Mouse (Mus musculus): ENCODE results near the gene Ttc27.
"Not testable (repeated sequence)": the region's sequence is repeated elsewhere in the genome, so short reads cannot be mapped to it uniquely, and the experiment has no call there.

The Ttc27 gene

DNA sequence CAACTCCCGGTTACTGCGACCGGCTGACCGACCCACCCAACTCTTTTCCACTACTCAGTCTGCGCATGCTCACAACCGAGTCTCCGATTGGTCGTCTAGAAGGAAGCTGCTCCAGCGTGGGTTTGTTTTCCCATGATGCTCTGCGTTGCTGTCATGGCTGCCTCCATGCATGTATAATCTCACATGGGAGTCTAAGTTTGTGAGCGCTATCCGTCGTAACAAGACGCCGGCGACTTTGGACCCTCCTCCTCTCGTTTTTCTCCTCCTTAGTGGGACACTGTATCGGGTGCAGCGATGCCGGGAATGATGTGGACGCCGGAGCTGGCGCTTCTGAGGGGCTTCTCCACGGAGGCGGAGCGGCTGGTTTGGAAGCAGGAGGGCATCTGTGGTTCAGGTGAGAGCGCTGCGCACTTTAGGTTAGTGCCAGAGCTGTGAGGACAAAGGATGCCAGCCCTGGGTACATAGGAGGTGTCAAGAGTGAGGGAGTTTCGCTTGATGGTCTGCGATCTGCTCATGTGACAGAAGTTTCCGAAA is at the start of gene Ttc27:
Ttc27 (plus strand) TSS at position 115 of the 534 bp plus-strand sequence.
- peak; percentile 99 for DNase-seq (ENCODE audit: low spot score)

DNA sequence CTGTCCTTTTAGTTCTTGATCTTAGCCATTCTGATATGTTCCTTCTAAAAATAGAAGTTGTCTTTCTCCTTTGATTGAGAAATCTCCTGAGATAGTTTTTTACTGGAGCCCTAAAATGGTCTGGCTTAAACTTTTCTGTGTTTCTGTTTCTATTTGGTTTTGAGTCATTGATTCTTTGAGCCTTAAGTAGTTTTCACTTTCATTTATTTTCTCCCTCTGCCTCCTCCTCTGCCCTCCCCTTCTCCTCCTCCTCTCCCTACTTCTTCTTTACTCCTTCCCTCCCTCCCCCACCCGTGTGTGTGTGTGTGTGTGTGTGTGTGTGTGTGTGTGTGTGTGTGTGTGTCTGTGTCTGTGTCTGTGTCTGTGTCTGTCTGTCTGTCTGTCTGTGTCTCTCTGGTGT is 49.5 kb upstream of the Ttc27 start:
- peak; percentile 32 for DNase-seq (ENCODE audit: low spot score)

DNA sequence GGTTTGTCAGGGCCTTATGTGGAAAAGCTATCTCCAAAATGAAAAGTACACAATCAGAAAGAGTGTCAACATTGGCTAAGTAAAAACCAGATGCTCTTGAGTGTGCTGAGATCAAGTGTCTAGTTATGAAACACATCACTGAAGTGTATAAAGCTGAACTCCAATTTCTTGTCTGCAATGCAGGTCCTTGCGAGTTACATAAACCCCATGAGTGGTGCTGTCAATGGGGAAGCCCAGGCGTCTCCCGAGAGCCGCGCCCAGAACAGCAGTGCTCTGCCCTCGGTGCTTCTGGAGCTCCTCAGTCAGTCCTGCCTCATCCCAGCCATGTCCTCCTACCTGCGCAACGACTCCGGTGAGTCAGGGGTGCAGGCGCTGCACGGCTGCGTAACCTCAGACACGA is 47.5 kb upstream of the Ttc27 start:
- no peak for DNase-seq (ENCODE audit: low spot score)

DNA sequence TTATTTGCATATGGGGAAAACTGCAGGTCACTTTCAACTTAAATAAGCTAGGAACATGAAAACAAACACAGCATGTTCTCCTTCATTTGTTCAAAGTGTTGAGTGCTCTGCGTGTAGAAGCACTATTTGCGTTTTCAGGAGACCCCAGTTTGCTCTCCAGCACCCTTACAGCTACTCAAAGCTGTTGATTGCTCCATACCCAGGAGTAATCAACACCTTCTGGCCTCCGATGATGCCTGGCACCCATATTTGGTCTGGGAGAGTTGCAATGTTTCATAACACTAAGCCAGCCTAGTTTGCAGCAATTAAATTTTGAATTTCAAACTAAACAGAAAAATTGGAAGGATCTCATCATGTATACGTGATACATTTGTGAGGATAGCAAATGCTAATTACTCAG is 45.1 kb upstream of the Ttc27 start:
- no peak for DNase-seq (ENCODE audit: low spot score)

DNA sequence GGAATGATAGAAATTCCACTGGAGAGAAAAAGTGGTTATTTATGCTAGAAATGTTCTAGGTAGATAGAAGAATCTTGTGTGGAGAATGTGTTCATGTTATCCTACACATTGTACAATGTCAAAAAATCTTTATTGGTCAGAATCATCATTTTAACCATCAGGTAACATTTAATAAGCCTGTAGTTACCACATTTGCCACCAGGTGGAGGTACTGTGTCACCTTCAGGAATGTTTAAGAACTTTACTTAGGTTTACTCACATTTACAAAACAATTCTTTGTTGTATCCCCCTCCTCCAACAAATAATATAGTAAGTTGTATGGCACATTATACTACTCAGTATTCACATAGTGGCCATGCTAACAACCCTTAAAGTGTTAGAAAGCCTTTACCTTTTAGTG is 44.3 kb upstream of the Ttc27 start:
- peak; percentile 70 for DNase-seq (ENCODE audit: low spot score)

DNA sequence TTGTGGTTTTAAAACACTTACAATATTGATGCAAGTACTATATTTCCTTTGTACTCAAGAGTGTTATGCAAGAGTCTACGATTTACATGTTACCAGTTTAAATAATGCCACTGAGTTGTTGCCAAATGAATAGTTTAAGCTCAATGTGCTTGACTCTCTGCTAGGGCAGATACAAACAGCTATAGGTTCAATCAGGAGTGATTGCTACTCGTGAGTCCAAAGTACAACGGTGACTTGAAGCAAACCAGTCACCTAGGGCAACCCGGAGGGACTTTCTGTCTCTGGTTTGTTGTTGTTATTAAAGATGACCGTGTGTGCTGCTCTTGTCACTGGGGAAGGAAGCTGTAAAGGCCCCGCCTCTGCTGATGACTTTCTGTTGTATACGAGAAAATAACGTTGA is 39.5 kb upstream of the Ttc27 start:
- no peak for DNase-seq (ENCODE audit: low spot score)

DNA sequence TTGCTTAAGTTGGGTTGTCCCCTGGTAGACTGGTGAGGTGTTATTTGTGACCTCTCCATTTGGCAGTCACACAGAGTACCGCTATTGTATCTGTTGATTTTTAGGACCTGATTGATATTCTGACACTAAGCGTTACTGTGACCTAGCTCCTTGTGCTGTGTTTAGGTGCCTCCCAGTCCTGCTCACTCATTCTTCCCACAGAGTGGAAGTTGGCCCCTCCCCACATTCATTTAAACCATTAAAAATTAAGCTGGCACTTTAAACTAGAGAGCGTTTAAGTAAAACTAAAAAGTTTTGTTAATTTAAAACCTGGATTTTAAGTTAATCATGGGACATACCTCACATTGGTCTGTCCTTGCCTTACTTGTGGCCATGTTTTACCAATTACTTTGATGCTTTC is 32.6 kb upstream of the Ttc27 start:
- no peak for DNase-seq (ENCODE audit: low spot score)

DNA sequence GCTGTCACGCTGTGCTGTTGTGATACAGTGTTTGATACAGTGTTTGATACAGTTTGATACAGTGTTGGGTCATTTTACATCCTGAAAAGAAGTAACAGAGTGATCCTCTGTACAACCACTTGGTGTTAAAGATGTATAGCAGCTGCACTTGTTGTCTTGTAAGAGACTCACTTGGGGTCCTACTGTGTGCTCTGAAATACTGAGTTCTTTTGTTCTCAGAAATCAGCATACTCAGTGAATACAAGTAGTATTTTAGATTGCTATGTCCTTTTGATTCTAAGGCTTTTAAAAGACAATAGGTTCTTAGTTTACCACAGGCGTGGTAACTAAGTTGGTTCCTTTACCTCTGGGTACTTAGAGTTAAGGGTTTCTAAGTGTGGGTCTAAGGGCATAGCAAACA is 29.0 kb upstream of the Ttc27 start:
- no peak for DNase-seq (ENCODE audit: low spot score)

DNA sequence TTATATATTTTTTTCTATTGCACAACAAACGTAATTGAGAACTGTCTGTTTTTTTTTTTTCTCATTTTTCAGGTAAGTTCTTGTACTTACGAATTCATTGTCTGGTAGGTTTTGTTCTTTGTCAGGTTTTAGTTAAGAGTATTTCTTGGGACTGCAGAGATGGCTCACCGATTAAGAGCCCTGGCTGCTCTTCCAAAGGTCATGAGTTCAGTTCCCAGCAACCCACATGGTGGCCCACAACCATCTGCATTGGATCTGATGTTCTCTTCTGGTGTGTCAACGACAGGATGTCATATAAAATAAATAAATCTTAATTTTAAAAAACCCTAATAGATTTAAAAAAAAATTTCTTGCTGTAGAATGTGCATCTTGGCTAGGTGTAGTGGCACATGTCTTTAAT is 28.1 kb upstream of the Ttc27 start:
- DNase-seq (ENCODE audit: low spot score) = no peak

DNA sequence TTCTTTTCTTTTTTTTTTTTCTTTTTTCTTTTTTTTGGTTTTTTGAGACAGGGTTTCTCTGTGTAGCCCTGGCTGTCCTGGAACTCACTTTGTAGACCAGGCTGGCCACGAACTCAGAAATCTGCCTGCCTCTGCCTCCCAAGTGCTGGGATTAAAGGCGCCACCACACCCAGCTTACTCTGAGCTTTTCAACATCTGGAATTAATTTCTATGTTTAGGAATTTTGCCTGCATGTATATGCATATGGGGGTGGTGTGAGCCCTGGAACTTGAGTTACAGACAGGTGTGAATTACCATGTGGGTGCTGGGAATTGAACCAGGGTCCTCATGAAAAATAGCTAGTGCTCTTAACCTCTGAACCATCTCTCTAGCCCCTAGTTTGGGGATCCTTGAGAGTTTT is 15.9 kb upstream of the Ttc27 start:
- DNase-seq (ENCODE audit: low spot score) = not testable (repeated sequence)

DNA sequence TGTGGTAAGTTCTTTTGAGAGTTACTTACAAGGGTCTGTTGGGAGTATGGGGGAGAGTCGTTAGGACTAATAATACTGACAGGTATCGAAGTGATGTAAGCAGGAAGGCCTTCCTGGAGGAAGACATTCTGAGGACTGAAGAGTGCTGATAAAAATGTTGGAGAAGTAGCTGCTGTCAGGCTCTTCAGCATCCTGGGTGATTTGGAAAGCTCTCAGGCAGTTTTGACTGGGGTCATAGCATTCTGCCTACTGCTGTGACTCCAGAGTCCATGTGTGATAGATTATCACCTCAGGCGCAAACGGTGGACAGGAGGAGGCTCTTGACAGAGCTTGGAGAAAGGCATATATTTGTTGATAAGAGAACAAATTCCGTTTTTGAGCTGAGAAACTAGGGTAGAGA is 12.1 kb upstream of the Ttc27 start:
- DNase-seq (ENCODE audit: low spot score) = no peak

DNA sequence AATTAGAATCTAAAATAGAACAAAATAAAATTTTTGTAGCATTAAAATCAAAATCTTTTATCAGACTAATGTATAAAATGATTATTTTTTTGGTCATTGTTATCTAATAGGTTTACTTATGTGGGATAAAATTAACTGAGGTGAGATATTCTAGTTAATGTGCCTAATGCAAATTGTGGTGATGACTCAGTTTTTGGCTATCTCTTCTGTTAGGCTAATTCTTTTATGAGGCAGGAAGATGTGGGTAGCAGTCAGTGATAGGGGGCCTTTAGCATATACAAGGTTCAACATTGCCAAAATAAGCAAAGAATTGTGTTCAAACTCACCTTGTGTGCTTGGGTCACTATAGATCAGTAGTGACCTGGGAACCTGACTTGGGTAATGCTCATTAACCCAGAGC is 10.9 kb upstream of the Ttc27 start:
- no peak for DNase-seq (ENCODE audit: low spot score)

DNA sequence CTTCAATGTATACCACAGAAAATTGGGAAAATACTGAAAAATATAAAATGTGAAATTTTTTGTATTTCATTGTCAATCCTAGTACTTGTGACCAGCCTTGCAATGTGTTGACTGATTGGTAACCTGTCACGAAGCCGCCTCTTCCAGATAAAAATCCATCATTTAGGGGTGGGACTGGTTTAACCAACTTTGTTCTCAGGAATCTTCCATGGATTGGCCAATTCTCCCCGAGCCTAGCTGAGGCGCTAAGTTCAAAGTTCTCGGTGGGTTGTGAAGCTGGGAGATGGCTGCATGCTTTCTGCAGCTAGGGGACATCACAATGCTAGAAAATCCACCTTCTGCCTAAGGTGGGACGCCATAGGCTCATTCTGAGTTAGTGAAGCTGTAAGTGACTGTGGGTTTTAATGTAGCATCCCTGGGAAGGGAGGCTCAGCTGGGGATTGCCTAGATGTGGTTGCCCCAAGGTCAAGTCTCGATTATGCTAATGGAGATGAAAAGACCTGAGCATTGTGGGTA is 9.8 kb upstream of the Ttc27 start:
- DNase-seq (ENCODE audit: low spot score) = no peak

DNA sequence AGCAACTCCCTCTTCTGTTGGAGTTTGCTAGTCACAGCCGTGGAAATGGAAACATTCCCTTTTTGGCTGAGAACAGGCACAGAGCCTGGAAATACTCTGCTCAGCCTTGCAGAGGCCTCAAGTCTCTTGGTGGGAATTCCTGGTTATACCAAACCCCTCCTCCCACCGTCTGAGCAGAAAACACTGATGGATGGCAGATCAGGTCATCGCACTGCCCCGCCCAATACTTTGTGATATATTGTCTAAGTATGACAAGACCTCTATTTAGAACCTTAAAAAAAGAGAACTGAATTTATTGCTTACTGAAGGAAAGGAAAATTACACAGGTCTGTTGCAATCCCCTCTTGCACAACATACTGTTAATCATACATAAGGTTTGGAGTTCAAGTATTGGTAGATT is 6.8 kb upstream of the Ttc27 start:
- DNase-seq (ENCODE audit: low spot score) = peak; percentile 90

DNA sequence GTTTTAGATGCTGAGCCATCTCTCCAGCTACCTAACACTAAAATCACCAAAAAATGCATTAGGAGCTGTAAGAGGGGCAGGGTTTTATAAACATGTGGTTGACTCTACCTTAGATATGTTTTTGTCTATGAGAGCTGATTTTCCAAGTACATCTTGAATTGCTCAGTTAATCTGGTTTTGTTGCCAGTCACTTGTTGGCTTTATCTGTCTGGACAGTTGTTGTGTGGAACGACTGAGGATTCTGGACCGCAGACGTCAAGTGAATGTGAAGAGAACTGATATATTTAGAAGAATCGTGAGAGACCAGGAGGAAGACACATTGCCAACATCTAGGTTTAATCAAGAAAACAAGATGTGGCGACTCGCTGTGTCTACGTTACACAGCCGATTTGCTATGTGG is 5.9 kb upstream of the Ttc27 start:
- peak; percentile 43 for DNase-seq (ENCODE audit: low spot score)

DNA sequence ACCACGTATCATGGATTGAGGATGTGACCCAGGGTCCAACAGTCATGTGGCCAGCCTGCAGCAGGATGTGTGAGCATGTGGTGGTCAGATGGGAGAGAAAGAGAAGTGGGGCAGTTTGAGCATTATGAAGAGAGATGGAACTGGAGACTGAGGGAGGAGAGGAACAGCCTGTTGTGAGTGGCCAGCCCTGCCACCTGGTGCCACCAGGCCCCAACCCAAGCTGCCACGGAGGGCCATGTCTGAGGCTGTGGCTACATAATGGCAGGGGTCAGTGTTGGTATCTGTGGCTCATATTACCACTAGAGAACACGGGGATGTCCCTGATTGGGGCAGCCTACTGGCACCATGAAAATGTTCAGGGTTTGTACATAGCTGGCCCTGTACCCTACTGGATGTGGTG is 2.4 kb upstream of the Ttc27 start:
- no peak for DNase-seq (ENCODE audit: low spot score)

DNA sequence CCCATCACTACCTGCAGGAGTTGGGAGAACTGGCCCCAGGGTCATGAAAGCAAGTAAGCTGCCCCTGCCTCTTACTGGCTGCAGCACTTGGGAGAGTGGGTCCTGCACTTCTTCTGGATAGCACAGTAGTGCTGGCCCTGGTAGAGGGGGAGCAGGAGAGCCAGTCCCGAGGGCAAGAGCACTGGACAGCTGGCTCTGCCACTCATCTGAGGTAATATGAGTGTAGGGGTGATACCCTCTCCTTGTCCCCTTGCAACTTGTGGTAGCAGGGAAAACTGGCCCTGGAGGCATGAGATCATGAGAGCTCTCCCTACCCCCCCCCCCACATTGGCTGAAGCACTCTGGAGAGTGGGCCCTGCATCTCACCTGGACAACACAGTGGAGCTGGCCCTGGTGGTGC is 1.8 kb upstream of the Ttc27 start:
- no peak for DNase-seq (ENCODE audit: low spot score)

DNA sequence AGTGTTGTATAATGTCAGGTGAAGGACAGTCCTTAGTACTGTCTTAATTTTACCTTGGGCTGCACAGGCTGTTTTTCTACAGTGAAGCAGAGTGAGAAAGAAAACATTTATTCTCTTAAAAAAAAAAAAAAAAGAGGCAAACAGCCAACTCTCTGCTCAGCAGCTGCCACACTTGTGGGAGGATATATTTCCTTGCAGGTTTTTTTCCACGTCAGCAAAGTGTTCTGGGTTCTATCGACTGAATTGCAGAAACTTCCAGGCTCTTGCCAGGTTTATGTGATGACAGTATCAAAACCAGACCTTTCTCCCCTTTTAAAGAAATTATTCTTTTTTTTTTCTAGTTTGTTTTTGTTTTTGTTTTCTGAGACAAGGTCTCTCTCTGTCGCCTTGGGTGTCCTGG is 889 bp upstream of the Ttc27 start:
- DNase-seq (ENCODE audit: low spot score) = peak; percentile 59

DNA sequence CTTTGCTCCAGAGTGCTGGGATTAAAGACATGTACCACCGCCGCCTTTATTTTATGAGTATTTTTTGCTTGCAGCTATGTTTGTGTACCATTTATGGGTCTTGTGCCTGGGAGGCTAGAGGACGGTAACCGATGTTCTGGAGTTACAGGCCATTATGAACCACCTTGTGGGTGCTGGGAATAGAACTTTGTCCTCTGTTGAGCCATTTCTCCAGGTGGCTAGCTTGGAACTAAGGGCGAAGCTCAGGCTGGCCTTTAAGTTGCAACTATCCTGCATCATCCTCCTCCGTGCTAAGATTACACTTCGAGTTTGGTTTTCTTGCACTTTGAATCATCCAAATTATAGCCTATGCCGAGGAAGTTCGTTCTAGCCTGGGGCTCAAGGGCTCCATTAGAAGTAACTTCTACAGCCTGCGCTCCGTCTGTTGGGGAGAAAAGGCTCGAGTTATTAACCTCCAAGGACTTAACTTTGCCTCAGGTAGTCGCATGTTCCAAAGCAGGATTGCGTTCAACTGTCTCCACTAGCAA is 378 bp upstream of the Ttc27 start:
- DNase-seq (ENCODE audit: low spot score) = no peak

DNA sequence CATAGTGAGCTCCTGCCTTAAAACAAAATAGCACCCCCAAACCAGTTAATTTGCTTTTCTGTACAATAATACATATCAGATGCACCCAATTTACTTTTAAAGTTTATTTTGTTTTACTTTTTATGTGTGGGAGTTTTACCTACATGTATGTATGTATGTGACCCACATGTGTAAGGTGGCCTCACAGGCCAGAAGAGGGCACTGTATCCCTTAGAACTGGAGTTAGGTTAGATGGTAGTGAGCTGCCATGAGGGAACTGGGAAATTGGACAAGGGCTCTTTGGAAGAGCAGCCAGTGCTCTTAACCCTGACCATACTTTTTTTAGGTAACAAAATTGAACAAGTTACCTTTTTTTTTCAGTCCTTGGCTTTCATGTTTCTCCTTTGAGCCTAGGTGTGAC is 15.3 kb downstream of the Ttc27 start:
- DNase-seq (ENCODE audit: low spot score) = peak; percentile 15

DNA sequence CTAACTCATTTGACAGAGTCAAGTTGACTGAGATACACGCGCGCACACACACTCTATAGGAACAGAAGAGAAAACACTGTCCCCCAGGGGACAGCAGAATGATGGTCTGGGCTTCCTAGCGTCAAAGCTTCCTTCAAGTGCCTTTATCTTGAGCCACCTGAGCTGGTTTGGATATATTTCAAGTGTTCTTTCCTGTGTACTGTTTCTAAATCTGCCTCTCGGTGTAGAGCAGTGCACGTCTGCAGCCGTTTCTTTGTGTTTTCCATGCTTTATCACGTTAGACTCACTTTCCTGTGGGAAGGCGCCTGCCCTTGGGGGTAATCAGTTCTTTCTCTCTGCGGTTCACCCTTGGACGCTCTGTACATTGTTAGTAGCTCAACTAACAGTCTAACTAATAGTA is 17.9 kb downstream of the Ttc27 start:
- no peak for DNase-seq (ENCODE audit: low spot score)

DNA sequence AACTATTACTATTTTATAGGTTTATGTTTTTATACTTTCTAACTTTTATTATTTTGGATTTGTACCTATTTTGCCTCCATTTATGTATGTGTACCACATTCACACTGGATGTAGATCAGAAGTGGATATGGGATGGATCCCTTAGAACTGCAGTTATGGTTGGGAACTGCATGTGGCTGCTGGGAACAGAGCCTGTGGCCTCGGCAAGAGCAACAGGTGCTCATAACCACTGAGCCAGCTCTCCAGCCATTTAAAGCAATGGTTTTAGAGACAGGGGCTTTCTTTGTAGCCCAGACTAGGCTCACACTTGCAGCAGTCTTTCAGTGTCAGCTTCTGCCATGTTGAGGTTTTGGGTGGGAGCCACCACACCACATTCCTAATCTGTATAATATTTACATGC is 32.1 kb downstream of the Ttc27 start:
- no peak for DNase-seq (ENCODE audit: low spot score)

DNA sequence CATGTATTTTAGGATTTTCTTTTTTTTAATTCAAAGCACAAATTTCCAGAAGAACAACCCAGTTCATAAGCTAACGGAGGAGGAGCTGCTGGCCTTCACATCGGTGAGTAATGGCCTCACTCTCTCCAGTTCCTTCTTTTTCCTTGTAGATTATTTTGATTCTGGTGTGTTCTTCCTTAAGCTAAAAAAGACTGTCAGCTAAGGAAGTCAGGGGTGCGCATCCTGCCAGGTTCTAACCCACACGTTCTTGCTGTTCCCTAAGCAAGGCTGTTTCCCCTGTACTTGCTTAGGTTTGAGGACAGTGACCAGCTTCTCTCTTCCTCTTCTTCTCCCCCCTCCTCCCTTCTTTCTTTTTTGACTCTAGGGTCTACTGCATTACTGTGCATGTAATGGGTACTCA is 33.5 kb downstream of the Ttc27 start:
- DNase-seq (ENCODE audit: low spot score) = no peak

DNA sequence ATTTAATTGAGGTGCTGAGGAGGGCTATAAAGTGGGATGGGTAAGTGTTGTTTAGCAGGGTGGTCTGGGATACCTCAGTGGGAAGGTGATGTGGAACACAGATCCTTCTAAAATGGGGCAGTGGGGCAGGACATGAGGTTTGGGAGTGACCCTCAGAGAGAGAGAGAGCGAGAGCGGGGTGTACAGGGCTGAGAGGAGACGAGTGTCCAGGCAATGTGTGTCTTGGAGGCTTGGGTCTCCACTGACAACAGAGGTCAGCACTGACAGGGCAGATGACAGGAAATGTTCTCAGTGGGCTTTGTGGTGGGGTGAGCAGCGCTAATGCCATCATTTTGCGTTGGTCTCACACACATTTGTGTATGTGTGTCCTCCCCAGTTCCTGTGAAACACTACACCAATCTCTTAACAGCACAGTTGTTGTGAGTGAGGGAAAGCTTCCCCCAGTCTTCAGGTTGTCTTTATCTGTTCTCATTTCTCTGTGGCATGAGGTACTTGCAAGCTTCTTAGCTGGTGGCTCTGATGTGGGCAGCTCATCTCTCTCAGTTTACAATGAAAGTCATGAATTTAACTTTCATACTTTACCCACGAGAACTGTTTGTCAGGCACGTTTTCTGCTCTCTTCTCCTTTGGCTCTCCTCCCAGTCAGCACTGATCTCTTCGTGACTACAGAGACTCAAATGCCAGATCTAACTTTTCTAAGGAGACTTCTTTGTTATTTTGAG is 35.5 kb downstream of the Ttc27 start:
- peak; percentile 9 for DNase-seq (ENCODE audit: low spot score)
